Mouse (Mus musculus) thymus, adult 18-20 months (tissue): ENCODE measurements around the gene Fbxo9.
"Not testable (repeated sequence)": the region's sequence is repeated elsewhere in the genome, so short reads cannot be mapped to it uniquely, and the experiment has no call there.

Experiments used
- DNase-seq, 2 experiments: peaks; one replicate each; pipeline ENCODE4 v3.0.0; 2022; ENCODE audit warnings: mixed read lengths in 2 of 2

Gene Fbxo9

DNA sequence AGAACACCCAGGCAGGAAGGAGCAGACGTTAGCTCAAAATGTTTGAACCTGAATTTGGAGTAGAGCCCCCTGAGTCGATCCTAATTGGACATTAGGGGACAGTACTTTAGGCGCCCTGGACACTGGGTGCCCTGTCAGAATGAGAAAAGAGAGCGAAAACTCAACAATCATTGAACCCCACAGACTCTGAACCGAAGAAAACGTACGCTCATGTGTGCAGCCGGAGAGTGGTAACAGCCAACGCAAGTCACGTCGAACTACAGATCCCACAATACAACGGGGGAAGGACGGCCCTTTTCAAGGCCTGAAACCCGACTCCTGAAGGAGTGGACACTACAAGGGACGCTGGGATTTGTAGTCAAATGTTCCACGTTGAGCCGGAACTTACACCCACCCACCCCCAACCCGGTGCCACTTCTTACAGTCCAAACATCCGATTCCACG, at the start of gene Fbxo9, which contains the start of gene Ick:
TSS of gene Fbxo9 (minus strand) at position 270 of the 444 bp plus-strand sequence.
TSS of gene Ick (plus strand) at position 397 of the 444 bp plus-strand sequence.
- DNase-seq = peak; percentile 73 to 90

DNA sequence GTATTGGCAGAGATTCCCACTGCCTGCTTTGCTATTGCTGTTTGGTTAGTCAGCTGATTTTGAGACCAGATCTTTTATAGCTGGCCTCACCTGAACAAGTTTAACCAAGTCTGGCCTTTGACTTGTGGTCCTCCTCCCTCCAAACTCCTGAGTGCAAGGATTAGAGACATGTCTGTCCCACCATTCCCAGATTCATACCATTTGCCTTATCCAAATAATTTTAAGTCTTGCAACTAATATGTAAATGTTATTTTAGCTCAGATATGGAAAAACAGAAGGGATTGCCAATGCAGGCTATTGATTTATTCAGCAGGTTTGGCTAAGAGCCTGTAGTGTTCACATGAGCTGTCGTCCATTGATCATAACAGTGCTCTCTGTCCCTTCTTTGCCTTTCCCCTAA, 48.4 kb upstream of the Fbxo9 start:
- no peak for DNase-seq

DNA sequence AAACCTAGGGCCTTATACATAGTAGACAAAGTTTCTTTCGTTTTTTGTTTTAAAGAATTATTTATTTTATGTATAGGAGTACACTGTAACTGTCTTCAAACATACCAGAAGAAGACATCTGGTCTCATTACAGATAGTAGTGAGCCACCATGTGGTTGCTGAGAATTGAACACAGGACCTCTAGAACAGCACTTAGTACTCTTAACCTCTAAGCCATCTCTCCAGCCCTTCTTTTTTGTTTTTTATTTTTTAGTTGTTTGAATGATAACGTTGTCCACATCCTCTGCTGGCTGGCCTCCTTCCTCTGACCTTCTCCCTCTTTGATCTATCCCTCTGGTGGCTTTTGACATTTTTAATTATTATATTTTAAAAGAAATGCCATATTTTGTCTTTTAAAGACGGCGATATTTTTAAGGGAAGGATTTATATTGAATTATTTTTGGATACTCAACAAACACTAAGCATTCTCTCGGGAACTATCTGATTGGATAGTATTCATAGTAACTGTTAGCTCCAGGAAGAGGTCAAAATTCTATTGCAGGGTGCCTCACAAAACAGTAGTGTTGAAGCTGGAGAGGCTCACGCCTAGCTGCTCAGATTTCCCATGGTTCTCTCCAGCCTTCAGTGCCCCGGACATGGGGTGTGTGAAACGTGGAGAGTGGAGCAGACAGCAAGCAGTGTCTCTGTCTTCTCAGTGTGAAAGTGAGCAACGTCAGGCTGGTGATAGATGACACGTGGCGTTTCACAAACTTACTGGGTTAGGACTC, 45.5 kb upstream of the Fbxo9 start:
- DNase-seq = no peak

DNA sequence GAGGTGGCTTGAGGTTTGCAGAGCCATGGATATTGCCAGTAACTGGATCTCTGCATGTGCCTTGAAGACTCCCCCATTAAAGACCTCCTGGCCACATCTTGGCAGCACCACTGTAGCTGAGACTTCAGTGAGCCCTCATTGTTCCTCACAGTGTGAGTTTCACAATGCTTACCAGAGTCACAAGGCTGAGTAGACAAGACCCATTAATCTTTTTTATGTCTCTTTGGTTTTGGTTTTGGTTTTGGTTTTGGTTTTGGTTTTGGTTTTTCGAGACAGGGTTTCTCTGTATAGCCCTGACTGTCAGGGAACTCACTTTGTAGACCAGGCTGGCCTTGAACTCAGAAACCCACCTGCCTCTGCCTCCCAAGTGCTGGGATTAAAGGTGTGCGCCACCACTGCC, 40.9 kb upstream of the Fbxo9 start:
- DNase-seq = not testable (repeated sequence)

DNA sequence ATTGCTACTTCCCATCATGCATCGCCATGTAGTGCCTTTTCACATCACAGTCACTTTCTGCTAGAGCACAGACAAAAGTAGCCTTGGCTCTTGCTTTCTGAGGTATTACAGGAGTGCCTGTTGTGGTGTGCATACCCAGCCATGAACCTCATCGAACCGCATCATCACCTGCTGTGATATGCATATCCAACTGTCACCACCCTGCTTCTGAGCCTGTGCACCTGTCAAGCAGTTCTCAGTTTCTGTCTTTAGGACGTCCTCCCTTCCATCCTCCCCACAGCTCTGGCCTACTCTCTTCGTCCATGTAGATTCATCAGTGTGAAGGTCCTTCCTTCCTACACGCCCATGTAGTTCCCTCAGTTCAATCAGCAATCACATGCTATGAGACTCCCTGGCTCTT, 39.3 kb upstream of the Fbxo9 start:
- DNase-seq = no peak

DNA sequence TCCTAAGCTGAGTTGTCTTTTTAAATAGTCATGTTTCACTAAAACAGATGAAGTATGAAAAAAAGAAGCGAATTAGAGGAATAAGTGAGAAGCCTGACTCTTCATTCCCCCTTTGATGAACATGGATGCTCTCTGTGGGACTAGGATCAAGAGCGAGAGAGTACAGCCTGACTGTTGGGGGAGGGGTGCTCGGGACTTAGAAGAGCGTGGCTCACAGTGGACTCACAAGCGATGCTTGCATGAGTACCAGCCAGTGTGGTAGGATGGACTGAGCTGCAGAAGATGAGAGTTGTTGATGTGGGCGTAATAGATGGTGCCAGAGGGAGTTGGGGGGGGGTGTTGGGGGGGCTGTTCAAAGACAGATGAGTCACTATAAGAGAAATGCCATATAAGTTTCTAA, 37.8 kb upstream of the Fbxo9 start:
- DNase-seq = no peak

DNA sequence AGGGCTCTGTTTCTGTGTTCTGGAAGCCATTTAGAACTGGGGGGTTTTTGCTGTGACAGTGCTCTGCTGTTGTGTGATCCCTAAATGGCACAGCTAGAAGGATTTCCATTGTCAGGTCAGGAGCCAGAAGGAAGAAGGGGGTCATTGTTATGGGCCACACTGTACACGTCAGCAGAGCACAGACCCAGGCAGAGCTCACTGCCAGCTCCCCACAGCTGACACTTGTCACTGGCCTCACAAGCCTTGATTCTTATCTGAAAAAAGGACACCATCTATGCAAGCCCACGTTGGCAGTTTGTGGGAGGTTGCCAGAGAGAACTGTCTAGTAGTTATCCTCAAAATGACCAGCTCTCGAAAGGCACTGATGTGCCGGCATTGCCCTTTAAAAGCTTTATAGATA, 37.2 kb upstream of the Fbxo9 start:
- no peak for DNase-seq

DNA sequence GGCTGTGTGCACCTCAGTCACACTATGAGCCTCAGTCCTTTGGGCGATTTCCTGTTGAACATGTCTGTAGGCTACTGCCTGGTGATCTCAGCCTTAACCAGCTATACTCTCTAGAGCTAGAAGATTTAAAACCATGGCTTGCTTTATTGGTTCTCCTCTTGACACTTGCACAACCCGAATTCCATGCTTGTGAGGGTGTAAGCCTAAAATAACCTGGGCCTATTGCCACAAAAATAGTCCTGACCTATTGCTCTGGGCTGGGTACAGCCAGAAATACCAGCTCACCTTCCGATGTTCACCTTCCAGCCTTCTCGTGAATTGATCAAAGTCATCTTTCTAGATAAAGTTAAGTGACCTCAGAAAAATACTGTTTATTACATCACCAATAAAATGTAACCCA, 30.6 kb upstream of the Fbxo9 start:
- DNase-seq = no peak

DNA sequence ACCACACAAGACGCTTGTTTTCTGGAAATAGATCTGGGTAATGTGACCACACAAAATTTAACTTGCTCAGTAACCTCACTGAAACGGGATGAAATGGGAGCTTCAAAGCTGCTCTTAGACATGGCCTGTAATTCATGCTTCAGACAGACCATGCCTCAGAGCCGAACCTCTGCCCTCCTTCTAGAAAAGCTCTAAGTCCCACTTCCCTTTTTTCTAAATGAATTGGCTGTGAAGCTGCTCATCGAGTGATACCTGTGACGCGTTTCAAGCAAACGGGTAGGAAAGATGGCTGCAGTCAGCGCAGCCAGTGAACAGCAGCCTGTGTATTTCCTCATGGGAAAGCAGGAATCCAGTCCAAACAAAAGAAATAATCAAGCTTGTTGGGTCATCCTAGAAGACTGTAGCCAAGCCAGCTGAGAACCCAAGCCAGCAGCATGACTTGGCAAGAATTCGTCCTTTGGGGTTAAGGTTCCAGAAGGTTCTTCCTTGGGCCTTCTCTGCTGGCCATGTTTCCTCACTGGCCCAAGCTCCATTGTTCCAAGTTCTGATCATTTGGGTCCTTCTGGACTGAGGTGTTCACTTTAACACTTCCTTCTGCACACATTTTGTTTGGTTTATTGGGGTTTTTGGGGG, 29.3 kb upstream of the Fbxo9 start:
- no peak for DNase-seq

DNA sequence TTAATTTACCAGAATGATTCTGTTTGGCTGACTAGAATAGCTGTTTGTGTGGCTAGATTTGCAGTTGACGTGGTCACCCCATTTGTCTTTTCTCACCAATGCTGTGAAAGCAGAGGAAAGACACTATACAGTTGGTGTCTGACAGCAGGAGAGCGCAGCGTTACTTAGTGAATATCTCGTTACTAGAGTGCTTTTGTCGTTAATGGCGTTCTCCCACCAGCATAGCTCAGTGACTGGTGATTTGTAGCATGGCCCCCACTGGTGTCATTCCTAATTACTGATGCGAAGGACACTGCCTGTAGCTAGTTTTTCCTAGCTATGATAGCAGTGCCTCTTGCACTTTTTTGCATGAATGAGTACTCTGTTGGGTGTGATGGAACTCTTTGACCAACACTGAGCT, 26.8 kb upstream of the Fbxo9 start:
- no peak for DNase-seq

DNA sequence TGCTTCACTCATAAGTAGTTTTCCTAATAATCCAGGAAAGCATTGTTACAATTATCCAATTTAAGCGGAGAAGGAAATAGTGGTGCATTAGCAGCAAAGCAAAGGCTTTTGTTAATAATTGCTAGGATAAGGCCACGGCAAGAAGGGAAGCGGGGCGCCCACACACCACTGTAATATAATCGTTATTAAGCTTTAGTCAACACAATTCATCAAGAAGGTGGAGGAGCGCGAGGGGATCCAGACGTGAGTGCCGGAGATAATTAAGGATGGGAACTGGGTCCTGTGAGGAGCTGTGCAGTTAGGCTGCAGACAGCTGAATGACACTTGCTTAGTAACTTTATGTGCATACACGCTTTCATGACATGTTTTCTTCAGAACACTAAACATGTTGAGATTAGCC, 17.8 kb upstream of the Fbxo9 start:
- no peak for DNase-seq

DNA sequence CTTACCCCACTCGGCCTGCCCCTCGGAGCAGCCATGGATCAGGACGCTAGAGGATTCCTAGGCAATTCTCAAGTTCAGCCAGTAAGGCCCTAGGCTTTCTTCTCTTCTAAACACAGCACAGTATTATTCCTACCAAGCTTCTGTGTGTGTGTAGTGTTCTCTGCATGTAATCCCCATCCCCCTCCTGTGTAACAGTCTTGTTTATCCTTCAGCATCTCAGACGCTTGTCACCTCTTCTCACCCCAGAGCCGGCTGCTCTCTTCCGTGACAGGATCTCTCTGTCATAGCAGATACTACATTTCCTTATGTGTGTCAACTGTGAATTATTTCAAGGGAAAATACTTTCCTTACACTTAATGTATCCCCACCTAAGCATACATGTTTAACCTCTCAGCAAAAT, 17.1 kb upstream of the Fbxo9 start:
- no peak for DNase-seq

DNA sequence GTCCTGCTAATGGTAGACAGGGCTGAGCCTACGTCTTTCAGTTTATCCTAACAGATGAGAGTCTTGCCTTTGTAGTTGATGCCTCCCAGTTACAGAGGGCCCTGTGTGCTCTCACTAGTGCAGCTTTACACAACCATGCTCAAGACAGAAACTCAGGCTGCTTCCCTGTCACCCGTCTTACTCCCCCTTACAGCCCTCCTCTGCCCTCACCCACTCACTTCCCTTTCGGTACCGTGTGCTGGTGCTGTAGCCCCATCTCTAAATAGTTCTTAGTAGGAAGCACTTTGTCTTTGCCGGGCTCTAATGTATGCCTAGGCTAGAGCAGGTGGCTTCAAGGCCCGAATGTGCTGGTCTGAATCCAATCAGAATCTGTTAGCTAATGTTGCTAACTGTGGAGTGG, 15.4 kb upstream of the Fbxo9 start:
- DNase-seq = no peak

DNA sequence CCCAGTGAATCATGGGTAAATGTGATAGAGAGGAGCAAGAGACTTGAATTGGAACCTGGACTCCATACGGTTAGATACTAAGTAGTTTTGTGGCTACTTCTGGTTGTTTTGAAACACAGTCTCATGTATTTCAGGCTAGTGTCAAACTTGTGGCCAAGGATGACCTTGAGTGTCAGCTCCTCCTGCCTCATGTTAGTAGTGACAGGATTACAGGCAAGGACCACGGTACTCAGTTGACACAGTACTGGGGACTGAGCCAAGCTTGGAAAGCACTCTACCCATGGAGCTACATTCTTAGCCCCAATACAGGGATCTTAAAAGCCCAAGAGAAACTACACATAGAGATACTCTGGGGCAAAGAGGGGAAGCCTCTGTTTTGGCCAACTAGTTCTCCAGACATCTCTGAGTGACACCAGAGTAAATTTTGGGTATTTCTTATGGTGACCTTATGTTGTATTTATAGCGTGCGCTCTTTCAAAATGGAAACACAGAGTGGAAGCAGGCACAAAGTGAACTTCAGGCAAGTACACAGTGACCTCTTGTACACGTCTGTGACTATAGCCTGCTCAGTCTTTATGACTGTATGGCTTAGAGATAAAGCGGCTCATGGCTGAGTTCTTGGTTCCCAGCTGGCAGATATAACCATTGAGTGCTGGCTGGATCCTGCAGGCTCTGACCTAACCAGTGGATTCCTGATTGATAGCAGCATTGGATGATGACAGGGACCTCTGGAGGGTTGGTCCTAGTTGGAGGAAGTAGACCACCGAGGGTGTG, 14.3 kb upstream of the Fbxo9 start:
- DNase-seq = no peak

DNA sequence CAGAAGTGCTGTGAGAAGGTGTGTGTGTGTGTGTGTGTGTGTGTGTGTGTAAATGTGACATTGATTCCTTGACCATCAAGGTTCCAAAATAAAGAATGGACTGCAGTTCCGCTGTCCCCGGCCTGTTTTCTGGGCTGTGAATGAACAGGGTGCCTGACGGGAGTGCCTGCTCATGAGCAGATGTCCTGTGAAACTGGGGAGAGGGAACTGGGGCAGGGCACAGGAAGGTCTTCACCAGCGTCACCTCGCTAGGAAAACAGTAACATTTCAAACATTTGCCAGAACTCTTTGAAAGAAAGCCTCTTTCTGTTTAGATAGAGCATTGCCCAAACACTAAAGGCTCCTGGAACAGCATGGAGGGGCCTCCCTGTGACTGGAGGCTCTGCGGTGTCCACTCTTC, 13.1 kb upstream of the Fbxo9 start:
- no peak for DNase-seq

DNA sequence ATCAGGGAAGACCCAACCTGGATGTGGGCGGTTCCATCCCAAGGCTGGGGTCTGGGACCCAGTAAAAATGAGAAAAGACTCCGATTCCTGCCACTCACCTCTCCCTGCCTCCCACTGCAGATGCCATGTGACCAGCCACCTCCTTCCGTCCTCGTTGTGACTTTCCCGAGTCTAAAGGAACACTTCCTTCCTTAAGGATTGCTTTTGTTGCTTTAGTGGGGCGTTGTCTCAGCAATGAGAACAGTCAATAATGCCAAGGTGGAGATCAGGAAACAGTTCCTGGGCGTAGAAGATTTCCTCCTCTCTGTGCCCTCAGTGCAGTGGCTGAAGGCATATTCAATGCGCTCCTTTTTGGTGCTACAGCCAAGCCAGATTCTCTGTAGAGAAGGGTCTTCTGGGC, 12.5 kb upstream of the Fbxo9 start:
- DNase-seq = no peak

DNA sequence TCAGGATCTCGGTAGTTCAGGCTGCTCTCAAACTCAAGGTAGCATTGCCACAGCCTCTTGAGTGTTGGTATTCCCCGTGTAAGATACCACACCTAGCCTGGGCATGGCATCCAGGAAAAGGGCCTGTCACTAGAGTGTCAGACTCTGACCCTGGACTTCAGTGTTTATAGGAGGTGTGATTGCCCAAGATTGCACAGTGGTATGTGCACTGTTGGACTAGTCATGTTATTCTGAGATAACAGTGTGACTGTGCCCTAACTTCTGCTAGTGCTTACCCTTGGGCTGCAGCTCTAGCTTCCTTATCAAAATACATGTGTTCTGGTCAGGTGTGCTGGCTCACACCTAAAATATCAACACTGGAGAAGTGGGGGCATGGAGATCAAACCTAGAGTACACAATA, 8.8 kb upstream of the Fbxo9 start:
- no peak for DNase-seq

DNA sequence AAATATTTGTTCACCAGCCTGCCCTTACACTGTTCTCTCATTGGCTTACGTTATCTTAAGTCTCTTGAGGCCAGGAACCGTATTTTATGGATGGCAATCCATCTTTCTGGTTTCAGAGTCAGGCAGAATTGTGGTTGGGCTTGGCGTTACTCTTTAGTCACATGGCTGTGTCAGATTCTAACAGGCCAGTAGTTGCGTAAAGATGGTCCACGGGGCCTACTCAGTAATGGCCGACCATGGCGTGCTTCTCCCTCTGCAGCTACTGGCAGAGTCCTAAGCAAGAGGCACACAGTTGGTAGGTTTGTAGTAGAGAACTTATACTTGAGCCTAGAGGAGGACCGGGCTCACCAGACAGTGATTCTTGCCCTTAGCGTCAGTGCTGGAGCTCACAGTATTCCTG, 6.9 kb upstream of the Fbxo9 start:
- DNase-seq = no peak

DNA sequence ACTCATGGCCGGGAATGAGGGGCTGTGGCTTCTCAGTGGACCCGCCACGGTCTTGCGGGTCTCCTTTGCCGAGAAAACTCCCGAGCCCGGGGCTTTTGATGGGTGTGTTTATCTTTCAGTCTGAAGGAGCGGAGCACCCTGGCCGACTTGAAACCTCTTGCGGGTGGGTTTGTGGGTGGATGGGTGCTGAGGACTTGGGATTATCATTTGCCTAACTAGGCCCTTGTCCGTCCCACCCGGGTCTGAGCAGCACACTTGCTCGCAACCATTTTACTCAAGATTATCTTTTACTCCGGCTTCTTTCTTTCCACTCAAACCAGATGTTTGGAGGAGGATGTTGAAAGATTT, 4.6 kb upstream of the Fbxo9 start:
- DNase-seq = no peak

DNA sequence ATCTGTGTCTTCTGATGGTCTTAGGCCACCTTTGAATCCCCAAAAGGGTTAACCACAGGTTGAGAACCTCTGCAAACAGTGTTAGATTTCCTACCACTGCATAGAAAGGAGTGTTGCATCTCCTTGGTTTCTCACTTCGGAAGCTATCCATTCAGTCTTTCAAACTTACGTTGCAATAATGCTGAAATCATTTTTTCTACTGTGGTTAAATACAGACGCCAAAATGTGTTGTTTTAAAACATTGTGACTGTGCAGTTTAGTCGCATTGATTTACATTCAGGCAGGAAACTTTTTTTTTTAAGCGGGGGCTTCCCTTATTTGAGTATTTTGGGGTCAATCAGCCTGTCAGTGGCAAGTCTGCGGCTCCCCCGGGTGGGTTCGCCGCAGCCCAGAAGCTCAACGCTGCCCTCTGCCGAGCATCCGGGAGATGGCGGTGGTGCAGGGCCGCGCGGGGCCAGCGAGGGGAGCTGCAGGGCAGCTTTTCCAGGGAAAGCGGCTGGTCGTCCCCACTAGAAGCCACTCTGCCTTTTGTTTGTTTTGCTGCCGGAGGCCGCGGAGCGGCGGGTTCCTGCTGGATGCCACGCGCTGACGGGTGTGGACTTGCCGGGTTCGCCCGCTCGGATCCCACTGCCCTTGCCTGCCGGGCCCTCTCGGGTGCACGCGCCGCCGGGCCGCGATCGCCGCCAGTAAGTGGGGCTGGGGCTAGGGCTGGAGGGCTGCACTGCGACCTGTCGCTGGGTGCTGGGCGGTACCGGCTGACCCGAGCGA, 4.1 kb upstream of the Fbxo9 start:
- DNase-seq = peak; percentile 82 to 83

DNA sequence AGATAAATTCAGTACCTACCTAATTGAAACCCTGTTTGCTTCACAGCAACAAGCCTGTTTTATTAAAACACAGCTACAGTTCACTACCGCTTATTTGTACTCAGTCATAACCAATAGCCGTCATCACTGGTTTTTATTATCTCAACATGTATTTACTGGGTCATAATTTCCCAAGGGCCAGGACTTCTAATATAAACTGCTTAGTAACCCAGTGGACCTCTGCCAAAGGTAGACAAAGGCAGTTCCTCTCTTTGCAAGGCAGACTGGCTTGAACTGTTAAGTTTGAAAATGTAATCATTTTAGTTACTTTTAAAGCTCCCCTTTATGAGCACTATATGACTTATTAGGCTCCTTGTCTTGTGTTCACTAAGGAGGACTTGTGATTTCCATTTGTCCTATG, 2.6 kb upstream of the Fbxo9 start:
- no peak for DNase-seq

DNA sequence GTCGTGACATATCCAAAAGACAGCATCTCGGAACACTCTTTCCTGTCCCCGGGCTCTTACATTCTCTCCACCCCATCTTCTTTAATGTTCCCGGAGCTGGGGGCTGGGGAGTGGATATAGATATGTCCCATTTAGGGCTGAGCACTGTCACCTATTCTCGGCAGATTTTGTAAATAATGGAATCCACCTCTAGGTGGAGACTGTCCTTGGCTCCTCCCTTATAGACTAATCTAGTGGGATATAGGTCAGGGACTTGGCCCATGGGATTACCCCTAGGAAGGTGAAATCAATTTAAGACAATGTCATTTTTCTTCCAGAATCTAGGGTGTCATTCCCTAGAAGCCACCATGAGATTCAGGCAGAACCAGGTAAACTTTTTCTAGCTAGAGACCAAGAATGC, 791 bp upstream of the Fbxo9 start:
- DNase-seq = no peak
